Mouse (Mus musculus): ENCODE results near the gene Smurf2.

DNA sequence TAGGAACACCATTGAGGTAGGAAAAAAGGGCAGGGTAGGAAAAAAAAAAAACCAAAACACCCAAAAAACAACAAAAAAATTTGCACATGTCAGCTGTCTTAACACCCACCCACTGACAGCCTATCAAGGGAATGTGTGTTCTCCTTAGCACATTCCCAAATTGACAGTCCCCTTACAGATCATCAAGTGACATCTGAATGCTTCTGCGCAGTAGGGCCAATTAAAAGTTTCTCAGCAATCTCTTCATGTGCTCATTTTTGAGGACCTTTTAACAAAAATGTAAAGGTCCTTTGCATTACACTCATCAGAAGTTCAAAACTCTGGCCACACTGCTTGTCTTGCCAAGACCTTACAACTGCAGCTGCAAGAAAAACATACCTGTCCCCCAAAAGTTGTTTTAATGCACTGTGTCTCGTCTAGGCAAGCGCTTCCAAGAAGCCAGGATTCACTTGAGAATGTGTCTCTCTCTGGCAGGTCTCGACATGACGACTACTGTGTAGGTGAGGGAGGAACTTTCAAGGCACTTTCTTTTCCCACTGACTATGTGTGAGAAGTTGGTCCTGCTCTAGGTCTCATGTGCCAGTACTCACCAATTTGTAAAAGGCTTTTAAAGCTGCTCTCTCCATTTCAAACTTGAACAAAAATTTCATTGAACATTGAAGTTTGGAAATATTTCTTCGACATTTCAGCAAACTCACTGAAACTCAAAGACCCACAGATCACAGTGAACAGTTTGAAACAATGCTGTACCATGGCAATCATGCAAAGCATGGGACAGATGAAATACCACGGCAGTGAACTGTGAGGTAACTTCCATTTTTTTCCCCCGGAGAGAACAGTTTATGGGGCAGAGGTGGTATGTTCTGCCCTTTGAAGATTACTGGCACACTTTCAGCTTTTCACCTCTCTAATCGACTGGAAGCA lies 137.4 kb downstream of the Smurf2 start:
- TF ChIP-seq CTCF (IDR thresholded peaks at IDR 0.05; ENCODE audit: low read depth), result no peak
- TF ChIP-seq EP300 (IDR thresholded peaks at IDR 0.05; ENCODE audit: low read depth), result no peak
